Mouse (Mus musculus) small intestine, adult 10 weeks (tissue): Measurements from ENCODE around the gene Gm9733. TPM values are rescaled to one million over a fixed set of nuclear protein-coding genes. Genes with fewer than 3 reads are reported as not detected.

Source experiments
- polyA plus RNA-seq: library from polyadenylated mRNA; stranded (reverse); fragments of 350-450 nt; fragmentation: Illumina TruSeq; extraction: RNeasy Lipid Tissue Mini Kit (QIAGEN cat#74804); gene quantifications from one replicate; pipeline ENCODE4 v1.2.3, GENCODE M21; 2014; ENCODE audit warnings: low replicate concordance

Gene Gm9733
- not detected for polyA plus RNA-seq

DNA sequence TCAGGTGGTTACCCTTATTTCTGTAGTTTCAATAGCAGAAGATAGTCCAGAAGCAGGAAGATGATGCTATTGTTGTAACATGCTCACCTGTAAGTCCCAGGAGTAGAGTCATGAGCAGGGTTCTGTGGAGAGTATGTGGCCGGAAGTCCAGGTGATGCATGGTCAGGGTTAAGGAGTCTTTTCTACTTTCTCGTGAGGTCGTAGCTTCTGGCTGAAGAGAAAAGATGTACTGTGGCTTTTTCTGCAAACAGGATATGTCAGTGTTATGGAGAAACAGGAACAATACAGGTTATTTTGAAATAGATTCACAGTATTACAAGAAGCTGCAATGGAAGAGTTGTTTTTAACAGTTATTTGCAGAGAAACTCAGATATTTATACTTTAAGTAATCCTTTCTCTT, at the start of gene Gm9733:
Gm9733 (minus strand) TSS at position 240 of the 400 bp plus-strand sequence.

Other genes starting within 250 kb of the Gm9733 start
- gene Sirpb1a, start 94.2 kb upstream of the Gm9733 start, polyA plus RNA-seq, result 0.74 TPM
- gene Sirpb1b, start 242.8 kb upstream of the Gm9733 start, polyA plus RNA-seq, result 0.89 TPM